Mouse (Mus musculus): ENCODE data around the gene Ccdc91.

Gene Ccdc91

DNA sequence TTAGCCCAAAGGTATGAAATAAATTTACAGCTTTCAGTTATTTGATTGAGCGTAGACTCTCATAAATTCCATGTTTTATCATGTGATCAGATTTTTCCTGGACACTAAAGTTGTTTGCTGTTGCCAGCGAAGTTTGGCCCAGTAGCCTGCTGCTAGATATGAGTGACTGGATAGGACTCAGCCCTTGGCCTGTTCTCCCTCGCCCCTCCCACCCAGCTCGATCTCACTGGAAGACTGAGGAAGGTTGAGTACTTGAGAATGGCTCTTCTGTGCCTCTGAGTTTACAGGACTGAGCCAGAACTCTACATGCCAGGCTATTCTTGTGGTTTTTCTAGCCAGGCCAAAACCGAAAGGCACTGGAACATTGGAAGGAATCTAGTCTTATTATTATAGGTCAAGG lies 93.6 kb downstream of the Ccdc91 start:
- DNase-seq (ENCODE audit: low spot score in 2 of 2), result peak; percentile 21 to 67

DNA sequence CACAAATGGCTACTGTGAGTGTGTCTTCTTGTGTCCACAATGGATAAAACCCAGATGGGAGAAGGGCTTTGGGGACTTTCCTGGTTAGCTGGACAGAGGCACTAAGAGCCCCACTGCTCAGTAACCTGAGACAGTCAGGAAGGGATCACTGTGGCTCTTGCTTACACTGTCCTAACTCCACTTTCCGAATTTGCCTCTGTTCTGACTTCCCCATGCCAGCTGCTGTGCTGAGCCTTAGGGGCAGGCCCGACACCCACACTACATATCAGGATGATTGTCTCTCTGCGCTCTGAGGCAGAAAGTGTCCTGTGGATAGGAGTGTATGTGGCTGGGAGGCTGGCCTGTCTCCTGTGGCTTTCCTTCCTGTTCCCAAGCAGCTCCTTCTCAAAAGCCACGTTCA lies 97.5 kb downstream of the Ccdc91 start:
- DNase-seq (ENCODE audit: low spot score in 2 of 2), result no peak

DNA sequence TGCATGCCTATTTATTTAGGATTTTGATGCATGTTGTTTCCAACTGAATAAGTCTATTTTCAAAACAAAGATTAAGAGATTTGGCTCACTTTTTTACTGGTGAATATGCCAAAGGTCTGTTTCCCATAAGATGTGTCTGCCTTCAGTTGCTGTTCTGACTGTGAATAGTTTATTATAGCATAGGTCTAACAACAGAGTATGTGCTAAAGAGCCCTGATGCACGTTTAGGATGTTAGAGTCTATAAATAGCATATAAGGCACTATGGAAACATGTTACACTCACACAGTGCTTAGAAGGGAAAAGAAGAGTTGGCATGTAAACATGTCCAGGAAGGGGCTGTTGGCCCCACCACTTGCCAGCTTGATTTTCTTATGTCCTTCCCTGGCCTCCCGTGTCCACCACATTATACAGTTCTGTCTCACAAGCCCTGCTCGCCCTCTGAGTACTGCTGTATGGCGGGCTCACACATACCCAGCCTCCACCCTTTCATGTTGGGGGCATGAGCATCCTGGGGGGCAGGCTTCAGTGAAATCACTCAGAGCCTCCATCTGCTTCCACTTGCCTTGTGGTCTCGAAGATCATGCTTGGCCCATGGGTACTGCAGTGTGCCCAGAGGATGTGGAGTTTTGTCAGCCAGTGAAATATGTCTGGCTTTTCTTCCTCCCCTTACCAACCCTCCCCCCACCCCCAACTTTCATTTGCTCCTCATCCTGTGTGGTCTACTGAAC lies 99.0 kb downstream of the Ccdc91 start:
- DNase-seq (ENCODE audit: low spot score in 2 of 2), result no peak

DNA sequence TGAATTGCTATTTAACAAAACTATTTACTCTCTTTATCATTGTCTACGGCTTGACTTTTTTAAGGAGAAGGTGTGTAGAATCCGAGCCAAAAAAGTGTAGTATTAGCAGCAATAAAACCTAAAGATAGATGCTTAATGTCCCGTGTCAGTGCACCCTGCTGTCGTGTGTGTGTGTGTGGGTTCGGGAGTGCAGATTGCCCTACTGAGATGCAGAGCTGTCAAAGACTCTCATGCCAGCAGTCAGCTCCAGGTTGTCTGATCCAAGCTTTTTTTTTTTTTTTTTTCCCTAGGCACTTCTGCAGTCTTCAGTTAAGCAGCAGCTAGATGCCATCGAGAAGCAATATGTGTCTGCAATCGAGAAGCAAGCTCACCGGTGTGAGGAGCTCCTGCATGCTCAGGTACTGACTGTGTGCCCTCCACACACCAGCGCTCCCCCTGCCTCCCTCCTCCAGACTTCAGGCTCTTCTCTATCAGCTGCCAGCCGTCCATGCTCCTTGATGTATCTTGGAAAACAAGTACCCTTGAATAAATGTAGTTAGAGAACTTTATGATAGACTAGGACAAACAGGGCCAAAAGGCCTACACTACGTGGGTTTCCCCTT lies 99.7 kb downstream of the Ccdc91 start:
- DNase-seq (ENCODE audit: low spot score in 2 of 2), result no peak

DNA sequence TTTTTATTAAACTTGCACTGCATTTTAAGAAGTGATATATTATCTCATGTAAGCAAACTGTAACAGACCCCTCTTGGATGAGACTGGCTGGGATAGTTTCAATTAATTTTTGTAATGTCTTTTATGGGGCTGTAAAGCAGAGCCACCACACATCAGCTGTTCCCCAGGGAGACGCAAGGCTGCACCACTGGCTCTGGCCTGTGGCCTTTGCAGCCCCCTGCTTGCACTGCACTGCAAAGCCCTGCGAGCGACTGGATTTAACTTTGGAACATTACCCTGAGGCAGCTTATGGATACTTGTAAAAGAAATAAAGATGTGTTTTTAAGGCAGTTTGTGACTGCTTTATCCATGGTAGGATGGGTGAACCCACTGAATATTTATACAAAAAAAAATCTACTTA lies 112.0 kb downstream of the Ccdc91 start:
- no peak for DNase-seq (ENCODE audit: low spot score in 2 of 2)

DNA sequence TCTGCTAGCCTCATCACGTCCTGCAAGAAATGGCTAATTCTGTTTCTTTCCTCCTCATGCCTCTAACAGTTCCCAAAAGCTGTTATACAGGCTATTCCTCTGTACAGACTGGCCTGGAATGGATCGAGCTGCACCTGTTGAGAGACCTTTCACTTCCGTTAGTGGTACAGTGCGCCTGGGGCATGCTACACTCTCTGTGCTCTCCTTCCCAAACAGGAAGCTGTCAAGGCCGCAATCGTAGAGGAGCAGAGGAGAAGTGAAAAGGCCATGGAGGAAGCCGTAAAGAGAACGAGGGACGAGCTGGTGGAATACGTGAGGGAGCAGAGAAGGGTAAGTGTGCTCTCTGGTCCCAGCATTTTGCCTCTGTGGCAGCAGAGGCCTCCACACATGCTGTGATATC lies 131.0 kb downstream of the Ccdc91 start:
- DNase-seq (ENCODE audit: low spot score in 2 of 2), result no peak

DNA sequence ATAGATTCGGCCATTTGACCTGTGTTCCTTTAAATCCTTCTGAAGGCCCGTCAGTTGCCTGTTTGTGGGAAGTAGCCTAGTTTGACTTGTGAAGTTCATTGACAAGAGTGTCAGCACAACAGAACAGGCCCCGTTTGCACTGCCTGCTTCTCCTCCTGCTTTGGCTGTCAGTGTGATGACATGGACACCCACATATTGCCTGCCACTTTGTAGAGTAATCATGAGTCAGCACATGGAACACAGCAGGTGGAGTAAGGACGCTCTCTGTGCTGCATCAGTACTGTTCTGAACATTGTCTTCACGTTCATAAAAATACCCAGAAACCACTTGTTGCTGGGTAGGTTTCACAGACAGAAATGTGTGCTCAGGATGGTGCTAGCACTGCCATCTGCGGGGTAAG lies 132.0 kb downstream of the Ccdc91 start:
- DNase-seq (ENCODE audit: low spot score in 2 of 2), result no peak

DNA sequence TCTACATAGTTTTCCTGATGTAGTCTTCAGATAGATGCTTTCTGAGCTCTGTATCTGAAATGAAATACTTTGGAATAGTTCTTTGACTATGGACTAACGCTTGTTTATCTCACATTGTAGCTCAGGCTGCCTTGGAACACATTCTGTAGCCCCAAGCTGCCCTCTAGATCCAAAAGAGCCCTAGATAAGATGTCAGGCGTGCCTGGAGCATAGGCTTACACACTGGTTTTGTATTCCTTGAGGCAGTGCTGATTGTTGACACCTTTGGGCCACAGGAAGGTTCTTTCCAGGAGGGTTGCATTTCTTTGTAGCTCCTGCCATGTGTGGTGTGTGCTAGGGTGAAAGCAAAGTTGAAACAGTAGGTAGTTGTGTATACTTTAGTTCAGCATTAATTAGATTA lies 139.7 kb downstream of the Ccdc91 start:
- DNase-seq (ENCODE audit: low spot score in 2 of 2), result no peak

DNA sequence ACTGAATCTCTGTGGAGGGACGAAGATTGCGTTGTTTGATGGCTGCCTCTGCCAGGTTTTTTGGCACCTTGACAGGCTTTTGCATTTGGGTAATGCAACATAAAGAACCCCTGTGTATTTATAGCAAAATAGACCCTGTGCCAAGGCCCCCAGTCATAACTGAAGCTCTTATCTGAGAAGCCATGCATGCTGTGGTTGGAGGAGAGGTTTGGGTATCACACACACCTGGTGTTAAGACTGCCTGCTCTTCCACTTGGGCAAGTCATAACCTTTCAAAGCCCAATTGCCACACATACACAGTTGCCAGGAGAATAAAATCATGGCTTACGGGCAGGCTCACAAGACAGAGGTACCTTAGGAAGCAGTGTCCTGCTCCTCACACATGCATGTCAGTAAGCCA lies 147.5 kb downstream of the Ccdc91 start:
- DNase-seq (ENCODE audit: low spot score in 2 of 2), result no peak

DNA sequence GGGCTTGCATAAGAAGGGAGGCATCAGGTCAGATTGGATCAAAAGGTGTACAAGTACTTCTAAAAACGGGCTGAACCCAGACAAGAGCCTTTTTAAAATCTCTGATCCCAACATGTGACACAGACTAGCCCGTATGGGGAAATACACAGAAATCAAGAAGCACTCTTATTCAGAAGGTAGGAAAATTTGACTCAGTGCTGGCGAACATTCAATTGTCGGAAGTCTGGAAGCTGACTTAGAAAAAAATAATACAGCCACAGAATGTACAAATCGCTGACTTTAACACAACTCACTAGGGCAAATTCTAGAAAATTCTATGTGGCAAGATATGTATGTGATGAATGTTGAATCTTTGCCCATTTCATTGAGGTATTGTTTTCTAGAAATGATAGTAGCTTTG lies 160.8 kb downstream of the Ccdc91 start:
- DNase-seq (ENCODE audit: low spot score in 2 of 2), result no peak

DNA sequence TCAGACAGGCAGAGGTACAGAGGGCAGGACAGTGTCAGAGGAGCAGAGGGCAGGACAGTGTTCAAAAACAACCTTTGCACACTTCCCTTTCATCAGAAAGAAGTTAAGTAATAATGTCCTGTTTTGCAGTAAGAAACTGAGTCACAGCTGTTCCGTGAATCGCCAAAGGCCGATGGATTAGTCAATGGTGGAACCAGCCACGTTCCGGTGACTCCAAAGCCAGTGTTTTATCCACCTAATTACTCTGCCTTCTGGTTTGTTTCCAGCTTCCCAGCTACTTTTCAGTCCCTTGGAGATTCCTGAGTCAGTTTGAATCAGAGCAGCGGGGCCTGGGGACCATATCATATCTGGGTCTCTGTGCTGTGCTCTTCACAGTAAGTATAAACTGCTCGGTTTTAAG lies 168.2 kb downstream of the Ccdc91 start:
- DNase-seq (ENCODE audit: low spot score in 2 of 2), result no peak

DNA sequence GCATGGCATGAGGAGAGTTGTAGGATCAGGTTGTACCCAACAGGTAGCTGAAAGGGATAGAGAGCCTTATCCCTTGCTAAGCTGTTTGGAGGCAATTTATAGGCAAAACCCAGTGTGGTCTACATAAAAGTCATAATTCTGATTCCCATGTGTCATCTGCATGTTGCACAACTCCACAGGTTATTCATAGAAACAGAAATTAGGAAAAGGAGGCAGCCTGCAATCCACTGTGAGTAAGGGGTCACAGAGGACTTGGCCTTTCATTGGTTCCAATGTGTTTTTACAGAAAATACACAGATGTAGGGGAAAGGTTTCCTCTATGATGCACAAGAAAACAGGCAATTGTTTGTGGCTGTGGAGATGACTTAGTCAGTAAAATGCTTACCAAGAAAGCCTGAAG lies 168.8 kb downstream of the Ccdc91 start:
- DNase-seq (ENCODE audit: low spot score in 2 of 2), result no peak

DNA sequence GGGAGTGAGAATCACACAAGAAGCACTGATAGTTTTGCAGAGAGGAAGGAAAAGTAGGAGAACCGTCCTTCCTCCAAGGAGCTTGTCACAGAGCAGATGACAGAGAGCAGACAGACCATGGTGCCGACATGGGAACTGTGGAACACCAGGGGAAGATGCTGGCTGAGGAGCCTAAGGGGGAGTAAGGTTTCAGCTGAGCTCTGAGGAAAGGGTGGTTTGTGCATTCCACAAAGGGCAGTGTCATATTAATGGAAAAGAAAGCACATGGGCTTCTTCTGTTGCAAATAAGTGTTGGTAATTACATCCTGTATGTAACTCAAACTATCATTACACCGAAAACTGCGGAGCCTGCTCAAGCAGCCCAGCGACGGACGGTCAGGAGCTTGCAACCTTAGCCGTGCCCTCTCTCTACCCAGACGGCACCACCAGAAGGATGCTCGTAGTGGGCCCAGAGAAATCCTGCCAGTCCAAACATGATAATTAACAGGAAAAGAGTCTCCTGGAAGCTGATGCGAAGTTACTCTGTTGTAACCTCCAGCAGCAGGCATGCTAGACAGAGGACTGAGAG lies 170.9 kb downstream of the Ccdc91 start:
- no peak for DNase-seq (ENCODE audit: low spot score in 2 of 2)

DNA sequence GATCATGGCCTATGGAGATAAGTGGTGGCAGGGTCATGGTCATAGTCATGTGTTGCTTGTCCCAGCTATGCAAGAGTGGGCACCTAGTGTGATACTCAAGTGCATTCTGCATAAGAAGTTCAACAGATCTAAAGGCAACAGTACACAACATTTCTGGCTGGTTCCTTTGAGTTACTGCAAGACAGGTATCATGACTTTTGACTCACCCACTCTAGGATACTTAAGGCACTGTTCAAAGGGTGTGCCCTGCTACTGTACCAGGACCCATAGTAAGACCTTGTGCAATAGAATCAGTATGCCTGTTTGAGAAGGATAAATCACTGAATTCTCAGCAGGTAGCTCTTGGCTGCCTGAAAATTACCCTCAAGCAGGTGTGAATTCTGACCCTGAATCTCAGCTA lies 182.4 kb downstream of the Ccdc91 start:
- DNase-seq (ENCODE audit: low spot score in 2 of 2), result no peak

DNA sequence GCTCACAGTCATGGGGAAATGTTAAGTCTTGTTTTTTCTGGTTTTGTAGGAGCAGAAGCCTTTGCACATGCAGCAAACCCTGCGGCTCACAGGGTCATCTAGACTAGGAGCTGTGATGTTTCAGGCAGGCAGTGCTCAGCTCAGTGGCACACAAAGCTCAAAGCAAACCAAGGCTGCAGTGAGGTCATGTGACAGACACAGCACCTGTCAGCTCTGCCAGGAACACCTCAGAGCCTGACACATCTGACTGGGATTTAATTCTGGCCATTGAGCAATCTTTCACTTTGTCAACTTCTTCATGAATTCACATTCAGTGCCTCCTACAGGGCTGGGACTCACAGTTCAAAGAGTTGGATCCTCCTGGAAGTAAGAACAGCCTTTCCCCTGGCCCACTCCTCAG lies 185.1 kb downstream of the Ccdc91 start:
- no peak for DNase-seq (ENCODE audit: low spot score in 2 of 2)

DNA sequence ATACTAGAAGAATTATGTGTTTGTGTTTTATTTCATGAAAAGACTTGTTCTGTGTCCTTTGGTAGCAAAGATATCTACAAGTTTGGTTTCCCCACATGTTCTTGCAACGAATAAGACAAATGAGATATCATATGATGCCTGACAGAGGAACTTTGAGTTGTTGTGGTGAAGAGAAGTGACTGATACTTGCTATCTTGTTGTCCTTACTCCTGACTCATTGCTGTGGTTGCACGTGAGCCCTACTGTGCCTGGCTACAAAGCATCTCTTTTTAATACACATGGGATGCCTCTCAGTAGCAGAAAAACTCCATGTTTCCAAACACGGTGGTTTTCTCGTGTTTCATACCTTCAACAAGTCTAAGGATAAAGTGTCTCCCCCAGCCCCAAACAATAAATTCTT lies 186.2 kb downstream of the Ccdc91 start:
- no peak for DNase-seq (ENCODE audit: low spot score in 2 of 2)

DNA sequence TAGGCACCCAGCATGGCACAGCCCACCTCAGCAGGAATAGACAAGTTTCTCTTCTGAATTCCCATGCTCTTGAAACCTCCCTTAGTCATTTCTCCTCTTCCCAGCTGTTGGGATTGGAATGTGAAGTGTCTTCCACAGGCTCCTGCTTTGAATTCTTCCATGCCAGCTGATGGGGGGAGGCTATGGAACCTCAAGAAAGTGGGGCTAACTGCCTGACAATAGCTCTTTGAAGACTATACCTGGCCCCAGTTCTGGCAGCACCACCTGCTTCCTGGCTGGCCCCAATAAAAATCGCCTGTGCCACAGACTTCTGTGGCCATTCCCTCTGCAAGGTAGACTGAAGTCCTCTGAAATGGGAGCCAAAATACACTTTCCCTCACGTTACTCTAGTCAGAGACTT lies 187.0 kb downstream of the Ccdc91 start:
- DNase-seq (ENCODE audit: low spot score in 2 of 2), result no peak

DNA sequence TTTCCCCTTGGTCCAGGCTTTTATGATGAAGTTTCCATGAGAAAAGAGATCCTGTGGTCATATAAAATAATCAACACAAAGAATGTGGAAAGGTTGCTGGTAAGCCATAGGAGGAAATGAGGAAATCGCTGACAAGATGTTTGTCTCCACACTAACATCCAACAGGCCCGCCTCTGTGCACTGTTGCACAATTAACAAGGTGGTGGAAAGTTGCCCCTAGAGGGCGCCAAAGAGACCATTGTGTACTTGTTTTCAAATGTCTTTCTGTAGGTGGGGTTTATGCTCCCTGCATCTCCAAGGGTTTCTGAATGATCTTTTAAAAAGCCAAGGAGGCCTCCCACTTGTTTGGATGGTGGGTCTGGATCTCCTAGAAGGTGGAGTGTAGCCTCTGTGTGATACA lies 188.7 kb downstream of the Ccdc91 start:
- peak; percentile 16 to 34 for DNase-seq (ENCODE audit: low spot score in 2 of 2)

DNA sequence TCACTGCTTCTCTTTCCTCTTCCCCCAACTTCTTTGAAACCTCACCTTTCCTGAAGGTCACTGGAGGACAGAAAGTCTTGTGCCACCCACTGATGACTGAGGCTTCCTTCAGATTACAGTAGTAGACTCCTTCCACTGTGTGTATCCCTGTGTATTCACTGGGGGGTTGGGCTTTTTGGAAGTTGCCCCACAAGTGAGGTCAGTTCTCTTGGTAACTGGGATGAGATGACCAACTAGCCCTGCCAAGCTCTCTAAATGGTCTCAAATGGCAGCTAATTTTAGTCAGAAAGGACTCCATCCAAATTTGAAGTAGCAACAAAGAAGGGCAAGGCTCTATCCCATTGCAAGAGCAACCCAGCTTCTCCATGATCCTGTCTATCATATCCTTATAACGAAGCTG lies 195.7 kb downstream of the Ccdc91 start:
- no peak for DNase-seq (ENCODE audit: low spot score in 2 of 2)

DNA sequence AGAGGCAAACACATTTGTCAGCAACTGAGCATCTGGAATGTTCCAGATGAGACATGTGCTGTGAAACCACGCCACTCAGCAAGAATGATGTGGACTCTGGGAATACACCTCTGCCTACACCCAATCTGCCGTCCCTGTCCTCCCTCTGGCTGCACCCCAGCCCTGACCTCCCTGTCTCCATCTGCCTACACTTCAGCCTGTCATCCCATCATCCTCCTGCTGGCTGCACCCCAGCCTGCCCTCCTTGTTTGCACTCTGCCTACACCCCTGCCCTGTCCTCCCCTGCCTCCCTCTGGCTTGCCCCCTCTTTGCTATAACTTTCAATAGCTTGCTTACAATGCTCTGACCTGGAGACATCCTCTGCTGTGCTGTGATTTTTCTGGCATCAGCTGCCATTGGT lies 196.9 kb downstream of the Ccdc91 start:
- DNase-seq (ENCODE audit: low spot score in 2 of 2), result no peak

DNA sequence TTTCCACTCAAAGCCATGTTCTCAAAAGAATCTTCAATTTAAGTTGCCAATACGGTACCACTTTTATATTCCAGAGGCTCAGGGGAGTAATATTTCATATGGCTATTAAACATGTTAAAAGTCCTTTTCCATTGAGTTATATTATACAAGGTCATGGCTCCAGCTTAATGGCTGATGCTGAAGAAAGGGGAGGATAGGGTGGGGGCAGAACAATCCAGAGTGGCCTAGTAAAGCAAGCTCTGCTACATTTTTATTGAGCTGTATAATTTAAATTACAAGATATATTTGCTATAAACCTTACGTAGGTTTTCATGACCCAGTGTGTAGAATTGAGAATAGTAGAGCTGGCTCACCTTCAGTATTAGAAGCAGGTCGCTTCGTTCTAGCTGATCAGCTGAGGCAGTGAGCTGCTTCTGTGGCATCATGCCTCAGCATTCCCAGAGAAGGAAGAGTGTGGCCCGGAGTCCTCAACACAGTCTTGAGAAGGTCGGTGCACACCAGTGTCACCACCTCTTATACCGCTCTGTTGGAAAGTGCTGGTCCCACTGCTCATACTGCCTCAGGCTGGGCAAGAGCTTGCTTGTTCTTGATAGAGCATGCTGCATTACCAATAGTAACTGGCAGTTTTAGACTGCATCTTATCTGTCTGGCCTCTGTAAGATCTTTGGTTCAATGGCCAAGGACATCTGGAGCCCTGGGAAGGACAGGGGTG lies 199.6 kb downstream of the Ccdc91 start:
- no peak for DNase-seq (ENCODE audit: low spot score in 2 of 2)

DNA sequence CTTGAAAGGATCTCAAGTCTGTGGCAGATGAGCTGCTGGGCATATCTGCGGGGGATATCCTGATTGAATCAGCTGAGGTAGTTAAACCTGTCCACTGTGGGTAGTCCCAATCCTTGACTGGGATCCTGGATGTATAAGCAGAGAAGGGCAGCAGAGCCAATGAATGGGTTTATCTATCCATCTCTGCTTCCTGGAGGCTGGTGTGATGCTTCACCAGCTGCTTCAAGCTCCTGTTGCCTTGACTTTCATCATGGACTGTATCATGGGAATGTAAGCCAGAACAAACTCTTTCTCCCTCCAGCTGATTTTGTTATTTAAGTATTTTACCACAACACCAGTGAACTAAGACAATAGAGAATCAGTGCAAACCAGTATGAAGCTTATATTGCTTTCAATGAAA lies 200.6 kb downstream of the Ccdc91 start:
- DNase-seq (ENCODE audit: low spot score in 2 of 2), result no peak
